Mouse (Mus musculus) kidney, embryonic 14.5 days (tissue): ENCODE results near the gene Rdh16. TPM values are rescaled to one million over a fixed set of nuclear protein-coding genes. Genes with fewer than 3 reads are reported as not detected.
"Not testable (repeated sequence)": the region's sequence is repeated elsewhere in the genome, so short reads cannot be mapped to it uniquely, and the experiment has no call there.

Source experiments
- ATAC-seq: fragments of 200-750 bp; cut with Nextera tagmentation; 2 replicates; pipeline ENCODE4 v1.8.0; 2017; ENCODE audit warnings: moderate number of reproducible peaks, mild to moderate bottlenecking, moderate TSS enrichment, moderate library complexity; ENCODE audit not compliant: low FRiP score, low TSS enrichment
- H3K27ac ChIP-seq: fragments of 300-500 bp; sonication (generic); 2 replicates; pipeline ENCODE4 v1.5.1; 2014; ENCODE audit warnings: low read depth, mild to moderate bottlenecking, low read length, moderate library complexity, mixed read lengths
- H3K27me3 ChIP-seq: fragments of 300-500 bp; sonication (generic); 2 replicates; pipeline ENCODE4 v1.6.1; 2014; ENCODE audit warnings: mild to moderate bottlenecking, low read length; ENCODE audit not compliant: control insufficient read depth, insufficient read depth
- H3K36me3 ChIP-seq: fragments of 300-500 bp; sonication (generic); 2 replicates; pipeline ENCODE4 v1.6.1; 2014; ENCODE audit warnings: low read length, mixed read lengths; ENCODE audit not compliant: control insufficient read depth, insufficient read depth
- H3K4me1 ChIP-seq: fragments of 300-500 bp; sonication (generic); 2 replicates; pipeline ENCODE4 v1.6.1; 2014; ENCODE audit warnings: low read length, mixed read lengths; ENCODE audit not compliant: control insufficient read depth, insufficient read depth
- H3K4me2 ChIP-seq: fragments of 300-500 bp; sonication (generic); replicated peaks from 2 replicates; pipeline ENCODE4 v1.6.1; 2014; ENCODE audit warnings: low read depth, mild to moderate bottlenecking, low read length
- H3K4me3 ChIP-seq: fragments of 300-500 bp; sonication (generic); 2 replicates; pipeline ENCODE4 v1.5.1; 2014; ENCODE audit warnings: mild to moderate bottlenecking, low read length
- H3K9ac ChIP-seq: fragments of 300-500 bp; sonication (generic); 2 replicates; pipeline ENCODE4 v1.6.1; 2014; ENCODE audit warnings: low read depth, mild to moderate bottlenecking, low read length, moderate library complexity
- H3K9me3 ChIP-seq: fragments of 300-500 bp; sonication (generic); 2 replicates; pipeline ENCODE4 v1.6.1; 2016; ENCODE audit warnings: low read length; ENCODE audit not compliant: control insufficient read depth
- WGBS: fragments of 180-500 bp; shearing (Covaris S2); extraction: QIAGEN DNeasy Blood & Tissue Kit; methylation state at CpG from one replicate; pipeline ENCODE4 v1.1.7; 2014; 5-methylcytosine and 5-hydroxymethylcytosine counted together
- polyA plus RNA-seq: library from polyadenylated mRNA; unstranded; fragments of >200 nt; fragmentation: Nextera tagmentation; extraction: Ambion mirVana; gene quantifications from 2 replicates; pipeline ENCODE4 v1.2.1, GENCODE M21; 2014

The Rdh16 gene
- polyA plus RNA-seq, 1 experiment from 2014 or later = 0.14 TPM

- Histone ChIP-seq H3K9me3 (no peaks in the 10 kb centered on the region), H3K4me2 (no peak overlapping the region), H3K27me3 (no peaks in the 10 kb centered on the region), H3K9ac (no peak overlapping the region), H3K4me3 (no peak overlapping the region), H3K27ac (no peak overlapping the region), H3K4me1 (no peaks in the 10 kb centered on the region), H3K36me3 (no peaks in the 10 kb centered on the region)
- 0 out of 2 replicates have a peak, but pooled peaks have one; percentile 49 for ATAC-seq
- 73% methylated on average over 1 of the region's 1 CpGs for WGBS
Observed at GRCm38 (mm10) chr10:127766564-127766963, 34.4 kb upstream of the Rdh16 start.

GRCm38 (mm10) chr10:127776011-127776410 is 24.9 kb upstream of the Rdh16 start, which contains the start of gene Rdh9:
Gene Rdh9 (plus strand): TSS chr10:127776386.
- Histone ChIP-seq H3K4me1 (no peaks in the 10 kb centered on the region), H3K9ac (no peak within 1 kb of the TSS)

GRCm38 (mm10) chr10:127782321-127782720 is 18.6 kb upstream of the Rdh16 start:
- not testable (repeated sequence) for ATAC-seq, H3K36me3 ChIP-seq, H3K9ac ChIP-seq, H3K4me2 ChIP-seq, H3K4me1 ChIP-seq, H3K27ac ChIP-seq, H3K27me3 ChIP-seq, H3K9me3 ChIP-seq, H3K4me3 ChIP-seq
- WGBS = 94% methylated on average over 17 of the region's 17 CpGs

More at GRCm38 (mm10) chr10:127776011-127776410, 24.9 kb upstream of the Rdh16 start, which contains the start of gene Rdh9:
- no peak within 1 kb of the TSS for H3K4me2 ChIP-seq
- H3K9me3 ChIP-seq = no peaks in the 10 kb centered on the region
- no peak within 1 kb of the TSS for H3K27ac ChIP-seq
- no peaks in the 10 kb centered on the region for H3K27me3 ChIP-seq
- no peak for ATAC-seq
- no peaks in the 10 kb centered on the region for H3K36me3 ChIP-seq
- 76% methylated on average over 2 of the region's 2 CpGs for WGBS
- H3K4me3 ChIP-seq = no peak within 1 kb of the TSS

- H3K27me3 ChIP-seq, H3K36me3 ChIP-seq, H3K4me2 ChIP-seq, H3K9ac ChIP-seq, H3K4me3 ChIP-seq, H3K9me3 ChIP-seq, H3K4me1 ChIP-seq, H3K27ac ChIP-seq, ATAC-seq: not testable (repeated sequence)
- 84% methylated on average over 1 of the region's 1 CpGs for WGBS
Observed at GRCm38 (mm10) chr10:127785411-127785810, 15.5 kb upstream of the Rdh16 start.

GRCm38 (mm10) chr10:127799295-127799694 is 1.7 kb upstream of the Rdh16 start:
- H3K9me3 ChIP-seq = no peaks in the 10 kb centered on the region
- H3K4me1 ChIP-seq = no peaks in the 10 kb centered on the region
- no peak overlapping the region for H3K4me2 ChIP-seq
- H3K27ac ChIP-seq = no peak overlapping the region
- WGBS = 78% methylated on average over 1 of the region's 1 CpGs
- no peaks in the 10 kb centered on the region for H3K27me3 ChIP-seq
- ATAC-seq = no peak
- no peaks in the 10 kb centered on the region for H3K36me3 ChIP-seq
- H3K4me3 ChIP-seq = no peak overlapping the region
- no peak overlapping the region for H3K9ac ChIP-seq

- Histone ChIP-seq H3K27ac (no peak overlapping the region), H3K4me1 (no peaks in the 10 kb centered on the region), H3K4me3 (no peak overlapping the region), H3K27me3 (no peaks in the 10 kb centered on the region), H3K9ac (no peak overlapping the region), H3K36me3 (no peaks in the 10 kb centered on the region), H3K9me3 (no peaks in the 10 kb centered on the region), H3K4me2 (no peak overlapping the region)
- no peak for ATAC-seq
- 86% methylated on average over 2 of the region's 2 CpGs for WGBS
Observed at GRCm38 (mm10) chr10:127801612-127802011, 660 bp downstream of the Rdh16 start.

- WGBS = 87% methylated on average over 5 of the region's 5 CpGs
- H3K4me2 ChIP-seq = no peak overlapping the region
- H3K27ac ChIP-seq = no peak overlapping the region
Observed at GRCm38 (mm10) chr10:127802236-127802635, 1.3 kb downstream of the Rdh16 start.

GRCm38 (mm10) chr10:127804416-127804815 is 3.5 kb downstream of the Rdh16 start:
- Histone ChIP-seq H3K4me1 (no peaks in the 10 kb centered on the region), H3K9ac (no peak overlapping the region), H3K4me2 (no peak overlapping the region), H3K27ac (no peak overlapping the region), H3K27me3 (no peaks in the 10 kb centered on the region), H3K9me3 (no peaks in the 10 kb centered on the region), H3K36me3 (no peaks in the 10 kb centered on the region), H3K4me3 (no peak overlapping the region)
- no peak for ATAC-seq
- 62% methylated on average over 7 of the region's 7 CpGs for WGBS

More at GRCm38 (mm10) chr10:127802236-127802635, 1.3 kb downstream of the Rdh16 start:
- Histone ChIP-seq H3K27me3 (no peaks in the 10 kb centered on the region), H3K9me3 (no peaks in the 10 kb centered on the region), H3K9ac (no peak overlapping the region), H3K4me3 (no peak overlapping the region), H3K36me3 (no peaks in the 10 kb centered on the region), H3K4me1 (no peaks in the 10 kb centered on the region)
- ATAC-seq = no peak

GRCm38 (mm10) chr10:127815888-127816287 is 14.9 kb downstream of the Rdh16 start:
- no peak overlapping the region for H3K9ac ChIP-seq
- peaks cover 2% of the 10 kb centered on the region; the same call in 1 of the 2 replicates for H3K9me3 ChIP-seq
- no peak for ATAC-seq
- H3K36me3 ChIP-seq = no peaks in the 10 kb centered on the region
- no peak overlapping the region for H3K27ac ChIP-seq
- H3K27me3 ChIP-seq = no peaks in the 10 kb centered on the region
- H3K4me3 ChIP-seq = no peak overlapping the region
- H3K4me2 ChIP-seq = no peak overlapping the region
- no peaks in the 10 kb centered on the region for H3K4me1 ChIP-seq
